Mouse (Mus musculus) layer of hippocampus, adult 2 months (tissue): ENCODE results near the gene Acp7. TPM values are rescaled to one million over a fixed set of nuclear protein-coding genes. Genes with fewer than 3 reads are reported as not detected.
"Not testable (repeated sequence)": the region's sequence is repeated elsewhere in the genome, so short reads cannot be mapped to it uniquely, and the experiment has no call there.

Source experiments
- DNase-seq, 2 experiments: peaks; one replicate each; pipeline ENCODE4 v3.0.0; 2022; ENCODE audit warnings: low spot score in 2 of 2
- H3K27ac ChIP-seq: fragments of 200-600 bp; 2 replicates; pipeline ENCODE4 v1.8.1; 2022
- H3K4me3 ChIP-seq: fragments of 200-600 bp; 2 replicates; pipeline ENCODE4 v1.8.1; 2022; ENCODE audit warnings: mild to moderate bottlenecking
- CTCF ChIP-seq: fragments of 200-600 bp; conservative IDR thresholded peaks from 2 replicates; pipeline ENCODE4 v1.8.1; 2022; ENCODE audit warnings: antibody characterized with exemption, mild to moderate bottlenecking, moderate library complexity
- total RNA-seq, 2 experiments: library from RNA; stranded (reverse); gene quantifications; 2 replicates each; pipeline ENCODE4 v1.2.3; 2021

Gene Acp7
- total RNA-seq, 2 experiments from 2014 or later: 1.2 to 2.2 TPM

- H3K27ac ChIP-seq: no peak overlapping the region
- no peak for TF ChIP-seq CTCF
- no peak overlapping the region for H3K4me3 ChIP-seq
- DNase-seq: no peak
Observed at GRCm38 (mm10) chr7:28645366-28645765, 14.2 kb upstream of the Acp7 start.

DNA sequence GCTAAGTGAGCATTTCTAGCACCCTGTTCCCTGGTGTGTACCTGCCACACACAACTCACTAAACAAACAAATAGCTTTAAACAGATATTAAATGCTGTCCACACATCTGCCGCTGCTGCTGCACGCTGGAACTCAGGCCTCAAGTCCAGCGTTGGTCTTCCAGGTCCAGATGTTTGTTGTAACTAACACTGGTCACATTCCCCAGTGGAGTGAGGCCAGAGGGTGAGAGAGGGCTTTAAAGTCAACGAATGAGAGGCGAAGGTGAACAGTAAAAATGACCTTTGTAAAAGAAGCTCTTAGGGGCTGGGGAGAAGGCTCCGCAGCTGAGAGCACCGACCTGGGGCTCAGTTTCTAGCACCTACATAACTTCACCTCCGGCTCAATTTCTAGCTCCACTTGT, 10.4 kb upstream of the Acp7 start:
- Histone ChIP-seq H3K4me3 (no peak overlapping the region), H3K27ac (no peak overlapping the region)
- no peak for TF ChIP-seq CTCF
- DNase-seq: no peak

DNA sequence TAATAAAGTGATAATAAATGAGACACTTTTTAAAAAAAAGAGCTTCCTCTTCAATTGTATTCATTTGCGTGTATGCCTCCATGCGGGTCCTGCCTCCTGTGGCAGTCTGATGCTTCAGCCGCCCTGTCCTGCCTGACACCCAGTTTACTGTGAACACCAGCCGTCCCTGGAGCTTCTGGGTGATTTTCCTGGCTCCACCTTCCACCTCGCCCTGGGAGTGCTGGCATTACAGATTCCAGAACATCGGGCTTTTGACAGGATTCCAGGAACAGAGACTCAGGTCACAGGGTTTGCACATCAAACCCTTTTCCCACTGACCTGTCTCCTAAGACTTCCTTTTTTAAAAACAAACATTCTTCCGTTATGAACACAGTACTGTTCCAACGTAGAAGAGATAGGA, 6.4 kb upstream of the Acp7 start:
- TF ChIP-seq CTCF: no peak
- peak in 1 of 2 experiments; percentile 29 for DNase-seq
- Histone ChIP-seq H3K27ac (peak overlapping the region; percentile 68), H3K4me3 (no peak overlapping the region)

DNA sequence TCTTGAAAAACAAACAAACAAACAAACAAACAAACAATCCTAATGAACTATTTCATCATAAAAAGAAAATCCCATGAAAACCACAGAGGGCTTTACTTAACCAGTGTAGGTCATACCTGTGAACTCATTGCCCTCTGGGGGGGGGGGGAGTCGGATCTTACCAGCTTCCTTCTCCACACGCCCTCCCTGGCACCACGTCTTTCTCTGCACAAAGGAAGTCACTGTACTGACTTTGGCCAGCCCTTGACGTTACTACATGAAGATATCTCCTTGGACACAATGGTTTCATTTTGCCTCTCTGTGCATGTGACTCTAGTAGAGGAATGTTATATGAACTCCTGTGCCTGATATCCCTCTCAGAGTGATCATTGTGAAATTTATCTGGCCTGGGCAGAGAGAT, 3.0 kb upstream of the Acp7 start:
- no peak for TF ChIP-seq CTCF
- Histone ChIP-seq H3K27ac (no peak overlapping the region), H3K4me3 (no peak overlapping the region)
- DNase-seq: no peak

DNA sequence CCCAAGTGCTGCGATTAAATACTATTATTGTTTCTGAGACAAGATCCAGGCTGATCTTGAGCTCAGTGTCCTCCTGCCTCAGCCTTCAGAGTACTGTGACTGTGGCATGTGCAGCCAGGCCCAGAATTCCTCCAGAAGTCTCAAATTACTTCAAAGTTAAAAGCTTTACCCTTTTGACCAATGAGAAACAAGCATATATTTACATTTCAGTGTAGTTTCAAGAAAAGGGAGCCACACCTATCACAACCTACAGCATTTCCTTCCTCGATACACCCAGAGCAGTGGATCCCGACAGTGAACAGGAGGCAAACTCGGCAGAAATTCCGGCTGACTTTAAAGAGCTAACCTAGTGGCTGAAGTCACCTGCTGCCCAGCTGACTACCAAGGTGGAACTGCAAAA, 6.3 kb downstream of the Acp7 start:
- no peak overlapping the region for H3K4me3 ChIP-seq
- TF ChIP-seq CTCF: no peak
- no peak for DNase-seq
- H3K27ac ChIP-seq: no peak overlapping the region

DNA sequence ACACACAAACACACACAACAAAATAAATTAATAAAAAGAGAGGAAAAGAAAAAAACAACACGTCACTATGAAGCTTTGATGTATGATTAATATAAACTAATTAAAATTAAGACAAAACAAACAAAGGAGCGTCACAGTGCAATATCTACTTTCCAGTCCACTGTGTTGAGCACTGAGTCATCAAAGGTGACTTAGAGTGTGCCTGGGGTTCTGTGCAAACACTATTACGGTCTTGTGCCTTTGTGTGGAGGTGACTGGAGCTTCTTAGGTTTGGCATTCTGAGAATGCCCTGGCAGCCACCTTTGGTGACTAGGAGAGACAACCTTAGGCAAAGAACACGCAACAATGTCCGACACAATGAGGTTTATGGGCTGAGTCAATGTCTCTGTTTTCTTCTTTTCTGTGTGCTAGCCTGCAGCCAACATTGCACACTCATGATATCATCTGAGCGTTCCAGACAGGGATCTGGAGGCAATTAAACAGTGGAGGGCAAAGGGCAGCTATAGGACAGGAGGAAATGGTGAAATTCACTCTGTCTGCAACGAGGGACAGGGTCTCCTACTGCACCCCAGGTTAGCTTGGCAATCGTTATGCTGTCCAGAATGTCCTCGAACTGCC, 11.9 kb downstream of the Acp7 start:
- no peak overlapping the region for H3K4me3 ChIP-seq
- no peak for DNase-seq
- no peak for TF ChIP-seq CTCF
- H3K27ac ChIP-seq: no peak overlapping the region

- no peak overlapping the region for H3K4me3 ChIP-seq
- no peak for DNase-seq
- no peak for TF ChIP-seq CTCF
- H3K27ac ChIP-seq: no peak overlapping the region
Observed at GRCm38 (mm10) chr7:28605951-28606350, 25.2 kb downstream of the Acp7 start.

GRCm38 (mm10) chr7:28603788-28604187, 27.3 kb downstream of the Acp7 start:
- TF ChIP-seq CTCF: peak; percentile 52
- not testable (repeated sequence) for DNase-seq, H3K4me3 ChIP-seq, H3K27ac ChIP-seq

DNA sequence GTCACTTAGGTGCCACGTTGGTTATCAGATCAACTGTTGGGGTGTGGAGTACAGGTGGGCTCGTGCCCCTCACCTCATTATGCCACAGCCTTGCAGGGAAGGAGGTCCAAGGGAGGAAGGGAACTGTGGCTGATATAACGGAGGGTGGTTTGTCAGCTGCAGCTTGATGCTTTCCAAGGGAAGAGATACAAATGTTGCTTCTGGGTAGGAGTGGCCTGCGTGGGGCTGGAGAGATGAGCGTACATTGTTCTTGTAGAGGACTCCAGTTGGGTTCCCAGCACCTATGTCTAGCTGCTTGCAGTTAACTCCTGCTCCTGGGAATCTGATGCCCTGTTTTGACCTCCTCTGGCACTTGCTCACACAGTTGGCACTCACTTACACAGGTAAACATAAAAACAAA, 28.0 kb downstream of the Acp7 start:
- Histone ChIP-seq H3K4me3 (no peak overlapping the region), H3K27ac (no peak overlapping the region)
- no peak for TF ChIP-seq CTCF
- DNase-seq: no peak

- DNase-seq: peak; percentile 68 to 78
- H3K4me3 ChIP-seq: no peak overlapping the region; the same call in 1 of the 2 replicates
- TF ChIP-seq CTCF: peak; percentile 78
- peak overlapping the region; percentile 74 for H3K27ac ChIP-seq
Observed at GRCm38 (mm10) chr7:28601668-28602067, 29.5 kb downstream of the Acp7 start.

DNA sequence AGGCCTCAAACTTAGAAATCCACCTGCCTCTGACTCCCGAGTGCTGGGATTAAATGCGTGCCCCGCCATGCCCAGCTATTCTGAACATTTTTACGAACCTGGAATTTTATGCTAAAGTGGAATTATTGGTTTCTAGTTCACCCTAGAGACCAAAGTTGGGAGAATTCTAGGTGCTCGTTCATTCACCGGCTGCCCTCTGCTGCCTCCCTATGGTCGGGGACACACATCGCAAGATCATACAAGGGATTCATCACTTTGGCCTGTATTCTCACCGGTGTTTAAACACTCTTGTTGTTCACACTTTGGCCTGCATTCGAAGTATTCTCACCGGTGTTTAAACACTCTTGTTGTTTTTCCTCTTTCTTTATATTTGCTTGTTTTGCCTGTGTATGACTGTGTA, 30.1 kb downstream of the Acp7 start:
- peak; percentile 91 for TF ChIP-seq CTCF
- H3K27ac ChIP-seq: peak overlapping the region; percentile 74
- H3K4me3 ChIP-seq: no peak overlapping the region
- DNase-seq: peak; percentile 72 to 83

- TF ChIP-seq CTCF: no peak
- Histone ChIP-seq H3K27ac (no peak overlapping the region), H3K4me3 (no peak overlapping the region)
- no peak for DNase-seq
Observed at GRCm38 (mm10) chr7:28598951-28599350, 32.2 kb downstream of the Acp7 start.

- peak within 1 kb of the TSS; percentile 70 for H3K4me3 ChIP-seq
- TF ChIP-seq CTCF: peak; percentile 76
- H3K27ac ChIP-seq: peak within 1 kb of the TSS; percentile 88
- peak; percentile 99 to 100 for DNase-seq
Observed at GRCm38 (mm10) chr7:28597642-28598446, 33.3 kb downstream of the Acp7 start, which contains the start of the genes Samd4b and Pak4. TSS of gene Samd4b (minus strand) at chr7:28598144. TSS of gene Pak4 (minus strand) at chr7:28598185.

DNA sequence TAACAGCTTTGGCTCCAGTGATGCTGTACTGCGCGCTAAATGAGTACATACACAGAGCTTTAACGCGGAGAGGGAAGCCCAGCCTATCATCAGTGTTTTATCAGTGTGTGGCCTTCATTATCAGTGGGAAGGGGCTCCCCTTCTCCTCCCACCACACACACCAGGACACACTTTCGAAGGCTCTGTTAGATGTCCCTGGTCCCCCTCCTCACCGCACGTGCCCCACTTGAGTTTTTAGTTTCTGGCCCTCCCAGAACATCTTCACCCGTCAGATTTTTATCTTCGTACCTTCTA, 33.9 kb downstream of the Acp7 start:
- peak overlapping the region; percentile 70 for H3K4me3 ChIP-seq
- peak overlapping the region; percentile 88; the same call in 1 of the 2 replicates for H3K27ac ChIP-seq
- no peak for TF ChIP-seq CTCF
- DNase-seq: no peak
